ENCODE assay signal across 9 mouse cellular contexts in the genomic region with DNA sequence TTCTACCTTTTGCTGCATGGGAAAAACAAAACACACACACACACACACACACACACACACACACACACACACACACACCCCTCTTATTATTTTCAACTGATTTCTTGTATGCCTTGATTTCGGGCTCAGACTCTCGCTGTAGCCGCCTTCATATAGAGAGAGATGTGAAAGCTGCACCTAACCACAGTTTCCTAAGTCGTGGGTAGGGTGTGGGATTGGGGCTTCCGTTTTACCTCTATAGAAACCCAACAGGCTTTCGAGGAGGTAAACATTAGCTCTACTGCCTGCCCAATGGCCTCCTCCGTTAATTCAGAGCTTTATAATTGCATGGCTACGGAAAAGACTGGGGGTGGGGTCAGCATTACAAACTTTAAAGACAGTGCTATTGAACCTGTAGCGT. TPM values are rescaled to one million over a fixed set of nuclear protein-coding genes. Genes with fewer than 3 reads are reported as not detected.
DNase-seq lines count a peak whose midpoint lies in the region; ATAC-seq and TF ChIP-seq lines count a peak whose summit lies in the region.
"Had no signal": no experiment of that assay in that cellular context is flagged by ENCODE, and none has a peak within 500 bp of the region (broad histone marks: within the 10 kb centered on the region; RNA-seq: fewer than 3 reads in every experiment).

No protein-coding gene starts in this region.

- no peak for TF ChIP-seq CTCF in midbrain, postnatal 0 days (IDR thresholded peaks at IDR 0.05)
- no peak for TF ChIP-seq CTCF in layer of hippocampus, adult 2 months (conservative IDR thresholded peaks at IDR 0.05)

- no peaks in the 10 kb centered on the region for H3K9me3 ChIP-seq in kidney, embryonic 14.5 days (ENCODE audit: control insufficient read depth, low read length)
- H3K9me3 ChIP-seq in midbrain, postnatal 0 days (ENCODE audit: low read length): no peaks in the 10 kb centered on the region

- H3K27me3 ChIP-seq in kidney, embryonic 14.5 days (ENCODE audit: control insufficient read depth, insufficient read depth, low read length): no peaks in the 10 kb centered on the region
- H3K27me3 ChIP-seq in midbrain, postnatal 0 days (ENCODE audit: insufficient read depth, low read length): no peaks in the 10 kb centered on the region
- H3K27me3 ChIP-seq: Patski had no signal

- peak overlapping the region; percentile 59; the same call in 1 of the 2 replicates for H3K4me2 ChIP-seq in kidney, embryonic 14.5 days (replicated peaks; ENCODE audit: low read depth, low read length)
- H3K4me2 ChIP-seq in midbrain, postnatal 0 days (ENCODE audit: low read depth, low read length, poor library complexity, severe bottlenecking): peak overlapping the region; percentile 64; the same call in 1 of the 2 replicates

- H3K4me3 ChIP-seq in kidney, embryonic 14.5 days (ENCODE audit: low read length): peak overlapping the region; percentile 69; the same call in 1 of the 2 replicates
- H3K4me3 ChIP-seq in midbrain, postnatal 0 days (ENCODE audit: low read depth, low read length): no peak overlapping the region
- H3K4me3 ChIP-seq in layer of hippocampus, adult 2 months: no peak overlapping the region

- H3K27ac ChIP-seq in kidney, embryonic 14.5 days (ENCODE audit: low read depth, low read length): no peak overlapping the region
- H3K27ac ChIP-seq in midbrain, postnatal 0 days (ENCODE audit: low read depth, low read length): no peak overlapping the region
- no peak overlapping the region for H3K27ac ChIP-seq in layer of hippocampus, adult 2 months

- DNase-seq in kidney, postnatal 36 days: no peak
- no peak for DNase-seq in midbrain, postnatal 0 days (ENCODE audit: low spot score)
- no peak for DNase-seq in ovary, adult 18-20 months (ENCODE audit: low spot score)
- no peak for DNase-seq in layer of hippocampus, adult 2 months (ENCODE audit: low spot score in 2 of 2)
- DNase-seq in left cerebral cortex, postnatal 25 days (ENCODE audit: low spot score in 2 of 2): no peak

- no peak for ATAC-seq in kidney, embryonic 14.5 days (ENCODE audit: low FRiP score, low TSS enrichment)
- peak; percentile 89 for ATAC-seq in common myeloid progenitor, adult 5-6 weeks (replicated peaks; ENCODE audit: low read depth, poor library complexity, severe bottlenecking)
- peak; percentile 61 for ATAC-seq in inflammation-experienced regulatory T-cells, adult 6 months
- no peak for ATAC-seq in midbrain, postnatal 0 days (ENCODE audit: low FRiP score)

- no peaks in the 10 kb centered on the region for H3K4me1 ChIP-seq in kidney, embryonic 14.5 days (ENCODE audit: control insufficient read depth, insufficient read depth, low read length)
- H3K4me1 ChIP-seq in midbrain, postnatal 0 days (ENCODE audit: insufficient read depth, low read length): no peaks in the 10 kb centered on the region

- no peak overlapping the region for H3K9ac ChIP-seq in kidney, embryonic 14.5 days (ENCODE audit: low read depth, low read length)
- no peak overlapping the region for H3K9ac ChIP-seq in midbrain, postnatal 0 days (replicated peaks; ENCODE audit: low read length, poor library complexity, severe bottlenecking)

- intact Hi-C loops in left cerebral cortex, postnatal 25 days (cut with DNase I): no loop called here

- 87% methylated on average over 9 of the region's 9 CpGs for WGBS in kidney, embryonic 14.5 days
- 90% methylated on average over 9 of the region's 9 CpGs for WGBS in midbrain, postnatal 0 days

- no peaks in the 10 kb centered on the region for H3K36me3 ChIP-seq in kidney, embryonic 14.5 days (ENCODE audit: control insufficient read depth, insufficient read depth, low read length)
- no peaks in the 10 kb centered on the region for H3K36me3 ChIP-seq in midbrain, postnatal 0 days (ENCODE audit: insufficient read depth, low read length)

RNA-seq across cellular contexts. Expression of a gene that starts 12.8 kb away (rescaled TPM):
- polyA plus RNA-seq in kidney, embryonic 14.5 days (2014; fragmentation: Nextera tagmentation; extraction: Ambion mirVana): 25.3 and 34.1 TPM in 2 replicates
- total RNA-seq in common myeloid progenitor, adult 5-6 weeks (2017): 13.6 and 26.9 TPM in 2 replicates
- polyA plus RNA-seq in inflammation-experienced regulatory T-cells, adult 6 months (2017; shearing (Covaris generic)): under 1 TPM in 1 of 3 experiments, not detected in 2; 0.91 TPM
- 22.6 and 27.9 TPM in 2 replicates for total RNA-seq in midbrain, postnatal 0 days (2014; rRNA removed)
- 20.1 and 22.7 TPM in 2 replicates for polyA plus RNA-seq in midbrain, postnatal 0 days (2015; fragmentation: Nextera tagmentation; extraction: Ambion mirVana)
- total RNA-seq in layer of hippocampus, adult 2 months (2021): 10 to 100 TPM; 32.9 to 34.9 TPM
- total RNA-seq in left cerebral cortex, postnatal 25 days (2021): 10 to 100 TPM; 29.8 to 30.1 TPM

RNA-seq across cellular contexts. Expression of a gene that starts 13.6 kb away (rescaled TPM):
- 3.8 and 4.1 TPM in 2 replicates for polyA plus RNA-seq in kidney, embryonic 14.5 days (2014; fragmentation: Nextera tagmentation; extraction: Ambion mirVana)
- not detected in 2 replicates for total RNA-seq in common myeloid progenitor, adult 5-6 weeks (2017)
- not detected for polyA plus RNA-seq in inflammation-experienced regulatory T-cells, adult 6 months (2017; shearing (Covaris generic))
- 8.4 and 11.2 TPM in 2 replicates for total RNA-seq in midbrain, postnatal 0 days (2014; rRNA removed)
- 2.3 and 3.2 TPM in 2 replicates for polyA plus RNA-seq in midbrain, postnatal 0 days (2015; fragmentation: Nextera tagmentation; extraction: Ambion mirVana)
- total RNA-seq in layer of hippocampus, adult 2 months (2021): not detected
- total RNA-seq in left cerebral cortex, postnatal 25 days (2021): 1 to 10 TPM in 1 of 2 experiments, not detected in 1; 1.1 TPM

Comparison
In these comparisons a context has a peak if more than half of its experiments do, and no peak if none do; other contexts are left out.
1. ATAC-seq: peak in common myeloid progenitor, adult 5-6 weeks (single experiment) and inflammation-experienced regulatory T-cells, adult 6 months (single experiment); none in kidney, embryonic 14.5 days (single experiment) and midbrain, postnatal 0 days (single experiment).